Mouse (Mus musculus): Measurements from ENCODE around the gene Traip. TPM values are rescaled to one million over a fixed set of nuclear protein-coding genes. Genes with fewer than 3 reads are reported as not detected.

Traip gene
- total and polyA plus RNA-seq, 3 experiments: 0.72 to 2.5 (median 2.1) TPM

- no peak for DNase-seq
Measured at GRCm38 (mm10) chr9:107934146-107934545, 15.8 kb upstream of the Traip start.

GRCm38 (mm10) chr9:107935374-107935773 is 14.6 kb upstream of the Traip start, which contains the start of gene Camkv:
TSS of gene Camkv (plus strand) at chr9:107935674.
- DNase-seq: no peak

- DNase-seq: peak; percentile 33
Measured at GRCm38 (mm10) chr9:107935790-107936214, 14.1 kb upstream of the Traip start.

- peak; percentile 24 for DNase-seq
Measured at GRCm38 (mm10) chr9:107936215-107936822, 13.6 kb upstream of the Traip start.

GRCm38 (mm10) chr9:107936831-107937230 is 13.1 kb upstream of the Traip start:
- no peak for DNase-seq

- DNase-seq: no peak
Measured at GRCm38 (mm10) chr9:107947241-107948194, 2.4 kb upstream of the Traip start.

GRCm38 (mm10) chr9:107949184-107949921 is 583 bp upstream of the Traip start:
- no peak for DNase-seq

- peak; percentile 94 for DNase-seq
Measured at GRCm38 (mm10) chr9:107950460-107951355, 772 bp downstream of the Traip start.

GRCm38 (mm10) chr9:107955613-107956289 is 5.8 kb downstream of the Traip start:
- no peak for DNase-seq

- DNase-seq: no peak
Measured at GRCm38 (mm10) chr9:107957141-107957540, 7.2 kb downstream of the Traip start.

GRCm38 (mm10) chr9:107959896-107960295 is 10.0 kb downstream of the Traip start:
- peak; percentile 71 for DNase-seq

- no peak for DNase-seq
Measured at GRCm38 (mm10) chr9:107960928-107961327, 11.0 kb downstream of the Traip start.

- no peak for DNase-seq
Measured at GRCm38 (mm10) chr9:107961351-107961762, 11.4 kb downstream of the Traip start.

GRCm38 (mm10) chr9:107961881-107962280 is 11.9 kb downstream of the Traip start:
- DNase-seq: no peak

- no peak for DNase-seq
Measured at GRCm38 (mm10) chr9:107962916-107963315, 13.0 kb downstream of the Traip start.

- DNase-seq: peak; percentile 86
Measured at GRCm38 (mm10) chr9:107963700-107964099, 13.8 kb downstream of the Traip start.

- no peak for DNase-seq
Measured at GRCm38 (mm10) chr9:107964681-107965080, 14.7 kb downstream of the Traip start.

- no peak for DNase-seq
Measured at GRCm38 (mm10) chr9:107966676-107967075, 16.7 kb downstream of the Traip start.

GRCm38 (mm10) chr9:107967437-107967836 is 17.5 kb downstream of the Traip start:
- no peak for DNase-seq

GRCm38 (mm10) chr9:107968531-107968930 is 18.6 kb downstream of the Traip start:
- no peak for DNase-seq

GRCm38 (mm10) chr9:107970311-107970710 is 20.4 kb downstream of the Traip start:
- DNase-seq: no peak

Measured in adrenal gland, adult 2 months (tissue).